Comparison of ENCODE assay signal across 13 mouse cellular contexts in the genomic region with DNA sequence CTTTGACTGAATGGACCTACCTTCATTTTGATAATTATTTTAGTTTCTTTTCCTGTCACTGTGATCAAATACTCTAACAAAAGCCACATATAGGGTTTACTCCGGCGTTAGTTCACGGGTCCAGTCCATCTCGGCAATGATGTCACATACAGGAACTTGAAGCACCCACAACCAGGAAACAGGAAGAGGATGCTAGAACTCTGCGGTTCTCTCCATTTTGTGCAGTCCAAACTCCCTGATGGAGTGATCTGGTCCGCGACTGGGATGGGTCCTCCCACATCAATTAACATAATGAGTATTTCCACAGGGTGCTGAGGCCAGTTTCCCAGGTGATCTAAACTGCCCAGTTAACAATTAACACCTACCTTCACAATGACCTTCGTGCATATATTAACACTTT.
"Had no signal": no experiment of that assay in that cellular context is flagged by ENCODE, and none has a peak within 500 bp of the region (broad histone marks: within the 10 kb centered on the region; RNA-seq: fewer than 3 reads in every experiment).

No protein-coding gene starts in this region.

- H3K4me3 ChIP-seq: intestine, embryonic 15.5 days; left cerebral cortex, adult 2 months; liver, embryonic 15.5 days; lung, embryonic 15.5 days had no signal

- H3K4me1 ChIP-seq: intestine, embryonic 15.5 days had no signal

- H3K36me3 ChIP-seq: intestine, embryonic 15.5 days; lung, embryonic 15.5 days had no signal

- ATAC-seq: intestine, embryonic 15.5 days had no signal

- H3K27ac ChIP-seq: intestine, embryonic 15.5 days; kidney, postnatal 0 days; left cerebral cortex, adult 2 months; lung, embryonic 15.5 days; macrophage; stomach, postnatal 0 days had no signal

- H3K27me3 ChIP-seq: intestine, embryonic 15.5 days; liver, embryonic 15.5 days; lung, embryonic 15.5 days had no signal

- DNase-seq: layer of hippocampus, postnatal 36 days; lung, adult 18-20 months; lung, postnatal 14 days; midbrain, embryonic 14.5 days; right cerebral cortex, postnatal 4 days; thymus, postnatal 25 days had no signal
